Mouse (Mus musculus) embryonic facial prominence, embryonic 11.5 days (tissue): ENCODE measurements around the gene Chka. TPM values are rescaled to one million over a fixed set of nuclear protein-coding genes. Genes with fewer than 3 reads are reported as not detected.
A peak's percentile ranks its signal among the peaks of the same experiment; 100 is the strongest.

ENCODE experiments used
- ATAC-seq: fragments of 200-750 bp; cut with Nextera tagmentation; replicated peaks from 2 replicates; pipeline ENCODE4 v1.8.0; 2017; ENCODE audit warnings: low read depth; ENCODE audit not compliant: insufficient number of reproducible peaks, low FRiP score, low TSS enrichment
- DNase-seq: peaks from one replicate; pipeline ENCODE4 v3.0.0-alpha.2; 2015; ENCODE audit warnings: low spot score
- H3K27ac ChIP-seq: fragments of 300-500 bp; sonication (generic); replicated peaks from 2 replicates; pipeline ENCODE4 v1.5.1; 2014; ENCODE audit warnings: mild to moderate bottlenecking, low read depth, low read length, control low read depth
- H3K27me3 ChIP-seq: fragments of 300-500 bp; sonication (generic); 2 replicates; pipeline ENCODE4 v1.6.1; 2014; ENCODE audit warnings: mild to moderate bottlenecking, low read length, moderate library complexity, mixed read lengths; ENCODE audit not compliant: control insufficient read depth, insufficient read depth
- H3K36me3 ChIP-seq: fragments of 300-500 bp; sonication (generic); replicated peaks from 2 replicates; pipeline ENCODE4 v1.6.1; 2014; ENCODE audit warnings: low read depth, mild to moderate bottlenecking, low read length, moderate library complexity, mixed read lengths; ENCODE audit not compliant: control insufficient read depth, insufficient read depth
- H3K4me1 ChIP-seq: fragments of 300-500 bp; sonication (generic); 2 replicates; pipeline ENCODE4 v1.6.1; 2014; ENCODE audit warnings: low read length, mixed read lengths; ENCODE audit not compliant: control insufficient read depth, insufficient read depth
- H3K4me2 ChIP-seq: fragments of 300-500 bp; sonication (generic); 2 replicates; pipeline ENCODE4 v1.6.1; 2014; ENCODE audit warnings: low read depth, mild to moderate bottlenecking, control low read depth, low read length, moderate library complexity
- H3K4me3 ChIP-seq: fragments of 300-500 bp; sonication (generic); 2 replicates; pipeline ENCODE4 v1.5.1; 2014; ENCODE audit warnings: low read depth, low read length, control low read depth
- H3K9ac ChIP-seq: fragments of 300-500 bp; sonication (generic); replicated peaks from 2 replicates; pipeline ENCODE4 v1.6.1; 2014; ENCODE audit warnings: mild to moderate bottlenecking, control low read depth, low read length
- H3K9me3 ChIP-seq: fragments of 300-500 bp; sonication (generic); replicated peaks from 2 replicates; pipeline ENCODE4 v1.6.1; 2016; ENCODE audit warnings: mild to moderate bottlenecking, low read length, inconsistent platforms, mixed read lengths; ENCODE audit not compliant: control insufficient read depth
- WGBS: fragments of 180-500 bp; shearing (Covaris S2); extraction: QIAGEN DNeasy Blood & Tissue Kit; methylation state at CpG from one replicate; pipeline ENCODE4 v1.1.7; 2014; 5-methylcytosine and 5-hydroxymethylcytosine counted together
- polyA plus RNA-seq: library from polyadenylated mRNA; unstranded; fragments of >200 nt; fragmentation: Nextera tagmentation; extraction: Ambion mirVana; gene quantifications from 2 replicates; pipeline ENCODE4 v1.2.1, GENCODE M21; 2014

Chka gene
- polyA plus RNA-seq, 1 experiment from 2014 or later, result 38.1 TPM

DNA sequence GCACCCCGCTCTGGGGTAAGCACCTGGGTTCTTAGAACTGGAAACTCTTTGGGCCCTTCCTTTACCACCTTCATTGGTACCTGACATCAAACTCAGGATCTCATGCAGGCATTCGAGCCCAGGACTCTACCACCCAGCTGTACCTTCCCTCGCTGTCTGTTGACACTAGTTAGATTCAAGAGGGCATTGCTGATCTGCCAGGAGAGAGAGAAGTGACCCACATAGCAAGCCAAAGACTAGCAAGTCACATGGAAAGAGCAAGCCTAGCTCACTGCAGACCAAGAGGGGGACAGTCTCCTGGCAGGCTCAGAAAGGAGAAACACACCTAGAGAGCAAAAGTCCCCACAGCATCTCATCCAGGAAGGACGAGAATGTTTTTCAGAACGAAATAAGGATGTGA is 10.9 kb upstream of the Chka start:
- no peak for DNase-seq
- Histone ChIP-seq H3K4me2 (no peak overlapping the region), H3K27ac (no peak overlapping the region), H3K4me3 (no peak overlapping the region), H3K36me3 (no peaks in the 10 kb centered on the region), H3K4me1 (no peaks in the 10 kb centered on the region), H3K27me3 (no peaks in the 10 kb centered on the region), H3K9ac (no peak overlapping the region), H3K9me3 (no peaks in the 10 kb centered on the region)
- ATAC-seq, result no peak
- 78% methylated on average over 5 of the region's 5 CpGs for WGBS

DNA sequence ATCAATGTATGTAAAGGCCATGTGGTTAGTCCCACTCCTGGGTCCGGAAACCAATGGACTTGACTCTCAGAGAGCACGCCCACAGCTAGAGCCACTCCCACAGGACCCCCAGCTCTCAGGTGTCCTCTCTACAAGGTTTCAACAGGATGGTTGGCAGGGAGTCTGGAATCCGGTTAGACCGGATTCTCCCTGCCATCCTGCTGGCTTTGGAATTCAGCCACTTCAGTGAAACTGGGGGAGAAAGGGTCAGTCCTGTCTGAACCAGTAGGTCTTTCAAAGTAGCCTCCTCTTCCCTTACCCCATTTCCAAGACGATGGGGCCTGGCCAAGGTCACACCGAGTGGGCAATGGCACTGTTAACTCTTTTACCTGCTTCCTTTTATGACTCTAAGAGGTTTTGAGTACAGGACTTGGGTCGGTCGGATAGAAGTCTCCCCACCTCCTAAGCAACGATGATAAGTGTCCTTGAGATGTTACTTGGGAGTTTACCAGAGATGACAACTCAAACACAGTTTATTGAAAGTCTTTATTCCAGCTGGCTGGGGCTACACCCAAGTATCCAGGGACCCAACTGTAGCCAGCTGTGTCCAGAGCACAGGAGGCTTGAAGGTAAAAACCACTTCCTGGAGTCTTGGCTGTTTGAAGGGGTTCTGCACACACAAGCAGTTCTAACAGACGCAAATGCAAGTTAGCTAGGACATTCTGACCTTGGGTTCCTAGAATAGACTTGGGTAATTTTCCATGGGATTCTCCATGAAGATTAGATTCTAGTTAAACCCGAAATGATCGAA is 9.0 kb upstream of the Chka start:
- H3K4me1 ChIP-seq, result no peaks in the 10 kb centered on the region
- no peaks in the 10 kb centered on the region for H3K27me3 ChIP-seq
- no peak overlapping the region for H3K9ac ChIP-seq
- no peak for ATAC-seq
- no peak overlapping the region for H3K4me2 ChIP-seq
- WGBS, result 43% methylated on average over 12 of the region's 12 CpGs
- H3K9me3 ChIP-seq, result no peaks in the 10 kb centered on the region
- no peak overlapping the region for H3K27ac ChIP-seq
- H3K36me3 ChIP-seq, result no peaks in the 10 kb centered on the region
- DNase-seq, result peak; percentile 54
- H3K4me3 ChIP-seq, result no peak overlapping the region

DNA sequence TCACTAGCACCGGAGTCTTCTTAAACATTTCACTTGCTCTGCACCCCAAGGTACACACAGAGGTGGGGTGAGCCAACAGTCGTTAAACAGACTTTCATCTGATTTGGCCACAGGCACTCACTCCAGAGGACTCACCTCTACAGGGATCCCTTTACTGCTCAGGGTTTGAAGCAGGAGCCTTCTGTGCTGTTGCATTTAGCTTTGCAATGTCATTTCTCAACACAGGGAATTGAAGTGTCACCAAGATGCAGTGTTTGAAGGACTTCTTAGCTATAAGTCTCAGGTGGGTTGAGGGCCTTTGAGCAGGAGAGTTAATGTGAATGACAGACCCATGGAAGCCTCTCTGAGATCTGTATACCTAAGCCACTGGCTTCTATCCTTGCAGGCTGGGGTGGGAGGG is 7.9 kb upstream of the Chka start:
- 83% methylated on average over 2 of the region's 2 CpGs for WGBS
- no peak overlapping the region for H3K4me2 ChIP-seq
- ATAC-seq (no peak), DNase-seq (no peak)
- no peak overlapping the region for H3K4me3 ChIP-seq
- no peaks in the 10 kb centered on the region for H3K4me1 ChIP-seq
- H3K27ac ChIP-seq, result no peak overlapping the region
- no peaks in the 10 kb centered on the region for H3K36me3 ChIP-seq
- no peaks in the 10 kb centered on the region for H3K9me3 ChIP-seq
- H3K27me3 ChIP-seq, result no peaks in the 10 kb centered on the region
- no peak overlapping the region for H3K9ac ChIP-seq

DNA sequence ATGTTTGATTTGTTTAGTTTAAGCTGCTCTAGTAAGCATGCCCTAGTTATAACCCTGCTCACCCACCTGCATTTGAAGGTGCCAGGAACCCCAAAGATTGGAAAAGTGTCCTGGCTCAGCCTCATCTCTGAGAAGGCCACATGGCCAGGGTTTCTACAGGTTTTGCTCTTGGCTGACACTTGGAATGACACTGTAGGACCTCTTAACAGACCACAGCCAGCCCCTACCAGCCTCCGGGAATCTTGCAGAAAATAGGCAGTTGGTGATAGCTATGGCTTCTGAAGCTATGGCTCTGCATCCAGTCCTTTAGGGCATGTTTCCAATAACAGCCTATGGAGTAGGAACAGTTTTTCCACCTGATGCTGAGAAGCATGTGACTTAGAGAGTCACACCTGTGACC is 6.7 kb upstream of the Chka start:
- Histone ChIP-seq H3K4me2 (no peak overlapping the region), H3K27ac (no peak overlapping the region), H3K9me3 (no peaks in the 10 kb centered on the region), H3K36me3 (no peaks in the 10 kb centered on the region), H3K9ac (no peak overlapping the region), H3K4me1 (no peaks in the 10 kb centered on the region), H3K4me3 (no peak overlapping the region), H3K27me3 (no peaks in the 10 kb centered on the region)
- WGBS, result 88% methylated on average over 1 of the region's 1 CpGs
- no peak for ATAC-seq
- DNase-seq, result no peak

DNA sequence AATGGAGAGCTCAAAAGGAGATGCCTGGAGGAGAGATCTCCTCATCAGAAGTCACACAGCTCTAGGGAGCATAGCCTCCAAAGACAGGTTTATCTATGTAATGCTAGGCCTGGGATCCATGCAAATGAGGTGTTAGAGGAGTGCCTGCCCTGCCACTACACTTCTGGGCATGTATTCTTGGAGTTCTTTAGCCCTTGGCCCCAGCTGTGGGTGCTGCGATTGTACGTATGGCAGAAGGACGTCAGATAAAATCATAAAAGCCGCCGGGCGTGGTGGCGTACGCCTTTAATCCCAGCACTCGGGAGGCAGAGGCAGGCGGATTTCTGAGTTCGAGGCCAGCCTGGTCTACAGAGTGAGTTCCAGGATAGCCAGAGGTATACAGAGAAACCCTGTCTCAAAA is 6.2 kb upstream of the Chka start:
- Histone ChIP-seq H3K36me3 (no peaks in the 10 kb centered on the region), H3K4me1 (no peaks in the 10 kb centered on the region), H3K9me3 (no peaks in the 10 kb centered on the region), H3K9ac (no peak overlapping the region), H3K27ac (no peak overlapping the region), H3K4me3 (no peak overlapping the region), H3K4me2 (no peak overlapping the region), H3K27me3 (no peaks in the 10 kb centered on the region)
- ATAC-seq (no peak), DNase-seq (no peak)
- 91% methylated on average over 11 of the region's 11 CpGs for WGBS

DNA sequence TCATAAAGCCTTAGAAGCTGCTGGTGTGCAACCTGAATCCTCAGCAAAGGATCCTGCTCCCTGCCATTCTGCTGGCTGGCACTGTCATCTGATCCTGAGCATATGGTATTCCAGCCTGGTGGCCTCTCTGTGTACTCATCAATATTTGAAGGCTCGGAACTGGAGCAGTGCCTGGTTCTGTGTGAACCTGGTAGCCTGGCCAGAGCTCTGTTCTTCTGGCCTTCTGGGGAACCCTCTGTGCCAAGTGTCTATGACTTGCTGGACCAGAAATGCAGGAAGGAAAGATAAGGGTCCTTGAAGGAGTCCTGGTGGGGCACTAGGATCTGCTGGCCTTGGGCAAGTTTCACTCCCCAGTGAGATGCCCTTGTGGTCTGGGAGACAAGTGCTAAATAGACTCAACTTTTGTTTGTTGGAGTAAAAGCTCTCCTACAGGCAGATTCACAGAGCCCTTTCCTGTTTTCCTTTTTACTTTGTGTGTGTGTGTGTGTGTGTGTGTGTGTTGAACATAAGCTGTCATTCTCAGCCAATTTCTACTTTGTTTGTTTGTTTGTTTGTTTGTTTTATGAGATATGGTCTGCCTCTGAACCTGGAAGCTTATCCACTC is 5.7 kb upstream of the Chka start:
- 80% methylated on average over 1 of the region's 1 CpGs for WGBS
- no peak overlapping the region for H3K27ac ChIP-seq
- H3K4me3 ChIP-seq, result no peak overlapping the region
- no peak overlapping the region for H3K9ac ChIP-seq
- no peak overlapping the region for H3K4me2 ChIP-seq
- H3K27me3 ChIP-seq, result no peaks in the 10 kb centered on the region
- H3K9me3 ChIP-seq, result no peaks in the 10 kb centered on the region
- ATAC-seq, result no peak
- no peaks in the 10 kb centered on the region for H3K36me3 ChIP-seq
- no peak for DNase-seq
- H3K4me1 ChIP-seq, result no peaks in the 10 kb centered on the region; the same call in 1 of the 2 replicates

DNA sequence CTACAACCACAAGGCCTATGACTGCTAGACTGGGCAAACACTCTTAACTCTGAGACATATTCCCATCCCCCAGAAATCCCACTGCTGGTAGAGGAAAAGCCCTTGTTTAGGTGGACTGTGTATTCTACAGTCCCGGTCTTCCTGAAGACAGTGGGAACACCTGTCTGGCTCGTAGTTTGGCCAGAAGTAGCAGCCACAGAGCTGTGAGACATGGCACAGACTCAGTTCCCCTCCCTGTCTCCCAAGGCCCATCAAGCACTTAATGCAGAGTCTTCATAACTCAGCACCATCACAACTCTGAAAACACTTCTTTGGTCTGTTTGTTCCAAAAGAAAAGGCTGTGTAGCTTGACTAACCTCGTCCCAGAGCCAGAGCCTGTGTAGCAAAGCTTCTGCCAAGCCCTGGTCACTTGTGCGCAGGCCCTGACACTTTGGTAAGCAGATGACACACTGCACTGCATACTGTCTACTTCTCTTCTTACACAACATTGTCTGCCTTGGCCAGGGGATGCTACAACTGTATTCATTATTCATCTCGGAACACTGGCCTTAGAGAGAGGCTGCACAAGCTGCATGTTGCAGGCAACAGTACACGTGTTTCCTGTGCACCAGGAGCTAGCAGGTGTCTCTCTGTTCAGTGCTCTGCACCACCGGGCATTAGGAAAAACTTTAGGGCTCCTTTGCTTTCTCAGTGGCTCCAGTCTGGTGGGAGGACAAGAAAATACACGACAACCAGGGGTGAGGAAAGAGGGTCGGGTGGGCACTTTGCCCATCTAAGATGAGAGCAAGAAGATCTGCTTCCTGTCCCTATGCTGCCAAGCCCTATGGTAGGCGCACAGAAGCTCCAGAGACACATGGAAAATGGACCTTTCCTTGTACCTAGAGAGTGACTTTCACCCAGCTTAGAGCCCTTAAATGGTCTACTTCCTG is 4.6 kb upstream of the Chka start:
- 82% methylated on average over 10 of the region's 10 CpGs for WGBS
- no peak for DNase-seq
- Histone ChIP-seq H3K9me3 (no peaks in the 10 kb centered on the region), H3K4me3 (no peak overlapping the region), H3K4me1 (peaks cover 2% of the 10 kb centered on the region), H3K27ac (no peak overlapping the region), H3K27me3 (no peaks in the 10 kb centered on the region), H3K36me3 (no peaks in the 10 kb centered on the region), H3K4me2 (no peak overlapping the region), H3K9ac (no peak overlapping the region)
- no peak for ATAC-seq

DNA sequence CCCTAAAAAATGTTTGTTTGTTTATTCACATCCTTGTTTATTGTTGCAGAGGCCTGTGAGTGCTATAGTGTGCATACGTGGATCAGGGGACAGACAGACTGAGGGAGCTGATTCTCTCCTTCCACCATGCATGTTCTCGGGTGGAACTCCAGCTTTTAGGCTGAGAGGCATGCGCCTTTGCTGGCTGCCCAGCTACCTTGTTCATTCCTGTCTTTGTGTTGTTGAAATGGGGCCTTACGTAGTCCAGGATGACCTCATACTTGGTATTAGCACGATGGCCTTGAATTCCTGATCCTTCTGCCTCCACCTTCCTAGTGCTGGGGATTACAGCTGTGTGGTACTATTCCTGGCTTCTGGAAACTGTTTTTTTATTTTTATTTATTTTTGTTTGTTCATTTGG is 3.9 kb upstream of the Chka start:
- DNase-seq (no peak), ATAC-seq (no peak)
- Histone ChIP-seq H3K9ac (no peak overlapping the region), H3K4me2 (no peak overlapping the region), H3K27ac (no peak overlapping the region), H3K36me3 (no peaks in the 10 kb centered on the region), H3K4me3 (no peak overlapping the region), H3K27me3 (no peaks in the 10 kb centered on the region), H3K9me3 (no peaks in the 10 kb centered on the region), H3K4me1 (peaks cover 2% of the 10 kb centered on the region)
- 90% methylated on average over 5 of the region's 5 CpGs for WGBS
